Mouse (Mus musculus): ENCODE data around the gene Hoxb3.

DNA sequence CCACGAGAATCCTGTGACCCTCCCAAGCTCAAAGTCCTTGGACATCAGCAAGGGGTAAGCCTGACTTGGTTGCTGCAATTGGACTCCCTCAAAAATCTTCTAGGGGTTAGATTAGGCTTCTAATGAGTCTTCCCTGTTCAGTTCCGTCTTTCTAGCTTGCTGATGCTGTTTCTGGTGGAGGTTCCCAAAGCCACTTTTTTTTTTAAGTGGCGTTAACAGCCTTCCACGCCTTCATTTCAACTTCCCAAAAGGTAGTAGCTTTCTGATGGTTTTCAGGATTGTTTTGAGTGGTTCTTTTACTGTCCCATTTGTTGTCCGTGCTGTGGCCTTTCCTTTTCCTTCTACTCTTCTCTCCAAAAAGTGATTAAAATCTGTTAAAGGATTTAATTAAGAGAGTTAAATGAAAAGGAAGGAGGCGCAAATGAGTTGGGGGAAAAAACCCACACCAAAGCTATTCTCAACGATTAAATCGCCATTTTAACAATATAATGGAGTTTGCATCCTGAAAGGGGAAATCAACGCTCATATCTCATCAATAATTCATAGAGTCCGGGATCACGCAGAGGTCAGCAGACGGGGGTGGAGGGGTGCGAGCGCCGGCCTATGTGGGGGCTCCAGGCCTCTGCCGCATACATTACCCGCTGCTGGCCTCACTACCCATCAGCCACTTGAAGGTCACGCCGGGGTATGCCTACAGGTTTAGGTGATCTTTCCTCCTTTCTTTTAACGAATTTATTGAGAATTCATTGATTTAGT, 12.8 kb upstream of the Hoxb3 start:
- TF ChIP-seq POLR2A (IDR thresholded peaks at IDR 0.05; ENCODE audit: control insufficient read depth, low read depth, low read length) (no peak), CTCF (IDR thresholded peaks at IDR 0.05; ENCODE audit: control insufficient read depth, insufficient read depth, insufficient replicate concordance, low read depth, low read length) (no peak)
